Mouse (Mus musculus): ENCODE measurements at regions not wholly inside any gene's neighbourhood (a gene's known extent, or its start where the extent isn't known, plus 50 kb on each side); places are given as distances from the start of the nearest gene placed in this dataset.

GRCm38 (mm10) chr9:13964256-13964655, 136.7 kb downstream of the Fam76b start:
- H3K36me3 ChIP-seq (ENCODE audit: control insufficient read depth, insufficient read depth, low read length), result no peaks in the 10 kb centered on the region
- ATAC-seq, result no peak
- no peak overlapping the region for H3K9ac ChIP-seq (ENCODE audit: low read depth, low read length)
- 94% methylated on average over 4 of the region's 4 CpGs for WGBS
- no peak overlapping the region for H3K4me3 ChIP-seq (ENCODE audit: low read length)
- H3K27ac ChIP-seq (ENCODE audit: low read length), result no peak overlapping the region
- no peak overlapping the region for H3K4me2 ChIP-seq (ENCODE audit: low read depth, low read length)
- no peaks in the 10 kb centered on the region for H3K27me3 ChIP-seq (replicated peaks; ENCODE audit: control insufficient read depth, insufficient read depth, low read length)
- no peaks in the 10 kb centered on the region for H3K9me3 ChIP-seq (ENCODE audit: control insufficient read depth, low read length)
- no peaks in the 10 kb centered on the region for H3K4me1 ChIP-seq (ENCODE audit: control insufficient read depth, insufficient read depth, low read length)

DNA sequence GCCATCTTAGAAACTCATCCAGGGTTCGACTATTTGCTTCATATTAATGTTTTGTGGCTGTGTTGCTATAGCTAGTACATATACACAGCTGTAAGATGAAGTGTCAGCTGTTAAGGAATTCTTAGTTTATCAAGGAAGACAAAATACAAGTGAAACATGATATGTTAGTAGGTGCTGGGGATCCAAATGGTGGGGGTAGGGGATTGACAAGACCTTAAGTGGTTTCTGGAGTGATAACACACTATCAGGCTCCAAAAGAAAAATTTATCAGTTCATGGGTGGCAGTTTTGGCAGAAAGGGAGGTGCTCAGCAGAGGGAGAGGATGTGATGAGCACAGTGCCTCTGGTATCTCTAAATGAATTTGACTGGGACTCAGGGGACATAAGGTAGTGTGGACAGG, 138.7 kb downstream of the Fam76b start:
- Histone ChIP-seq H3K9ac (ENCODE audit: low read depth, low read length) (no peak overlapping the region), H3K27me3 (replicated peaks; ENCODE audit: control insufficient read depth, insufficient read depth, low read length) (no peaks in the 10 kb centered on the region), H3K4me1 (ENCODE audit: control insufficient read depth, insufficient read depth, low read length) (no peaks in the 10 kb centered on the region), H3K9me3 (ENCODE audit: control insufficient read depth, low read length) (no peaks in the 10 kb centered on the region), H3K36me3 (ENCODE audit: control insufficient read depth, insufficient read depth, low read length) (no peaks in the 10 kb centered on the region), H3K4me2 (ENCODE audit: low read depth, low read length) (no peak overlapping the region), H3K27ac (ENCODE audit: low read length) (no peak overlapping the region), H3K4me3 (ENCODE audit: low read length) (no peak overlapping the region)
- ATAC-seq, result no peak
- WGBS, result 77% methylated on average over 1 of the region's 1 CpGs

GRCm38 (mm10) chr9:13969262-13969661, 141.7 kb downstream of the Fam76b start:
- H3K9ac ChIP-seq (ENCODE audit: low read depth, low read length), result no peak overlapping the region
- 53% methylated on average over 1 of the region's 1 CpGs for WGBS
- no peak for ATAC-seq

DNA sequence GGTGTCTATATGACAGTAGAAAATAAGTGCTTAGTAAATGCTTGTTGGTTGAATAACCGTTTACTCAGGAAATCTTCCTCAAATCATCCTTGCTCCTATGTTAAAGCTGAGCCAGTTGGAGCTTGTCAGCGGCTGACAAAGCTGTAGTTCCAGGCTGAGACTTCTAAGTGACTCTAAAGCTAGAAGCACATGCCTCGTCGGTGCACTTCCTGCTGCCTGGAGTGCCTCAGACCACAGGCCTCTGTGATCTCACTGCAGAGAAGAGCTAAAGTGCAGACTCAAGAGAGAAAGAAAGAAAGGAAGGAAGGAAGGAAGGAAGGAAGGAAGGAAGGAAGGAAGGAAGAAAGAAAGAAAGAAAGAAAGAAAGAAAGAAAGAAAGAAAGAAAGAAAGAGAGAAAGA, 146.1 kb downstream of the Fam76b start:
- Histone ChIP-seq H3K9me3 (ENCODE audit: control insufficient read depth, low read length) (no peaks in the 10 kb centered on the region), H3K36me3 (ENCODE audit: control insufficient read depth, insufficient read depth, low read length) (no peaks in the 10 kb centered on the region), H3K4me1 (ENCODE audit: control insufficient read depth, insufficient read depth, low read length) (0 out of 2 replicates have a peak, but pooled peaks cover 1% of the 10 kb centered on the region), H3K9ac (ENCODE audit: low read depth, low read length) (no peak overlapping the region), H3K4me3 (ENCODE audit: low read length) (no peak overlapping the region), H3K4me2 (ENCODE audit: low read depth, low read length) (no peak overlapping the region), H3K27ac (ENCODE audit: low read length) (no peak overlapping the region), H3K27me3 (replicated peaks; ENCODE audit: control insufficient read depth, insufficient read depth, low read length) (no peaks in the 10 kb centered on the region)
- no peak for ATAC-seq
- 54% methylated on average over 4 of the region's 4 CpGs for WGBS

More at GRCm38 (mm10) chr9:13969262-13969661, 141.7 kb downstream of the Fam76b start:
- H3K9me3 ChIP-seq (ENCODE audit: control insufficient read depth, low read length), result no peaks in the 10 kb centered on the region
- H3K4me1 ChIP-seq (ENCODE audit: control insufficient read depth, insufficient read depth, low read length), result no peaks in the 10 kb centered on the region
- no peak overlapping the region for H3K27ac ChIP-seq (ENCODE audit: low read length)
- H3K4me3 ChIP-seq (ENCODE audit: low read length), result no peak overlapping the region
- H3K36me3 ChIP-seq (ENCODE audit: control insufficient read depth, insufficient read depth, low read length), result no peaks in the 10 kb centered on the region
- no peaks in the 10 kb centered on the region for H3K27me3 ChIP-seq (replicated peaks; ENCODE audit: control insufficient read depth, insufficient read depth, low read length)
- no peak overlapping the region for H3K4me2 ChIP-seq (ENCODE audit: low read depth, low read length)

GRCm38 (mm10) chr9:13974870-13975269, 147.4 kb downstream of the Fam76b start:
- H3K4me2 ChIP-seq (ENCODE audit: low read depth, low read length), result no peak overlapping the region

GRCm38 (mm10) chr9:13978842-13979241, 151.3 kb downstream of the Fam76b start:
- no peaks in the 10 kb centered on the region for H3K36me3 ChIP-seq (ENCODE audit: control insufficient read depth, insufficient read depth, low read length)
- H3K27me3 ChIP-seq (replicated peaks; ENCODE audit: control insufficient read depth, insufficient read depth, low read length), result no peaks in the 10 kb centered on the region
- H3K4me3 ChIP-seq (ENCODE audit: low read length), result no peak overlapping the region
- no peak overlapping the region for H3K27ac ChIP-seq (ENCODE audit: low read length)
- H3K4me1 ChIP-seq (ENCODE audit: control insufficient read depth, insufficient read depth, low read length), result 0 out of 2 replicates have a peak, but pooled peaks cover 4% of the 10 kb centered on the region
- no peak overlapping the region for H3K4me2 ChIP-seq (ENCODE audit: low read depth, low read length)
- ATAC-seq, result no peak
- 26% methylated on average over 6 of the region's 6 CpGs for WGBS
- no peaks in the 10 kb centered on the region for H3K9me3 ChIP-seq (ENCODE audit: control insufficient read depth, low read length)
- H3K9ac ChIP-seq (ENCODE audit: low read depth, low read length), result no peak overlapping the region

More at GRCm38 (mm10) chr9:13974870-13975269, 147.4 kb downstream of the Fam76b start:
- 62% methylated on average over 1 of the region's 1 CpGs for WGBS
- Histone ChIP-seq H3K36me3 (ENCODE audit: control insufficient read depth, insufficient read depth, low read length) (no peaks in the 10 kb centered on the region), H3K4me3 (ENCODE audit: low read length) (no peak overlapping the region), H3K4me1 (ENCODE audit: control insufficient read depth, insufficient read depth, low read length) (0 out of 2 replicates have a peak, but pooled peaks cover 4% of the 10 kb centered on the region), H3K27me3 (replicated peaks; ENCODE audit: control insufficient read depth, insufficient read depth, low read length) (no peaks in the 10 kb centered on the region), H3K27ac (ENCODE audit: low read length) (no peak overlapping the region), H3K9ac (ENCODE audit: low read depth, low read length) (no peak overlapping the region), H3K9me3 (ENCODE audit: control insufficient read depth, low read length) (no peaks in the 10 kb centered on the region)
- ATAC-seq, result no peak

- Histone ChIP-seq H3K36me3 (ENCODE audit: control insufficient read depth, insufficient read depth, low read length) (no peaks in the 10 kb centered on the region), H3K4me2 (ENCODE audit: low read depth, low read length) (no peak overlapping the region), H3K9me3 (ENCODE audit: control insufficient read depth, low read length) (no peaks in the 10 kb centered on the region), H3K4me1 (ENCODE audit: control insufficient read depth, insufficient read depth, low read length) (no peaks in the 10 kb centered on the region), H3K27me3 (replicated peaks; ENCODE audit: control insufficient read depth, insufficient read depth, low read length) (no peaks in the 10 kb centered on the region), H3K9ac (ENCODE audit: low read depth, low read length) (no peak overlapping the region), H3K27ac (ENCODE audit: low read length) (no peak overlapping the region), H3K4me3 (ENCODE audit: low read length) (no peak overlapping the region)
- WGBS, result 86% methylated on average over 8 of the region's 8 CpGs
- ATAC-seq, result no peak
Measured at GRCm38 (mm10) chr9:13987486-13987885, 160.0 kb downstream of the Fam76b start.

DNA sequence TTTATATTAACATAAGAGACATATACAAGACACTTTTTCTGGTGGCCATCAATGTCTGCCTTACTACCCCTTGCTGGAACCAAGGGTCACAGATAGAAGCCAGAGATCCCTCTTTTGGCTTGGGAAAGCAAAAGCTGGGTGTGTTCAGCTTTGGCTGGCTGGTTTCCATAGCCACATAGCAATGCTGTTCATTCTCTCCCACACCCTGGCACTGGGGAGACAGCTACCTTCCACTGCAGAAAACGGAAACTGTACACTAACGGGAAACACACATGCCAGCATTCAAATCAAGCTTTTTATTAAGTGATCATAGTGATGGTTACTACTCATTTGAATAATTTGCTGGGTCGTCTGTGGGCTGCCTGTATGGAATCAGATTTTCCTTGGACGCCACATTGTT, 161.4 kb downstream of the Fam76b start:
- no peaks in the 10 kb centered on the region for H3K36me3 ChIP-seq (ENCODE audit: control insufficient read depth, insufficient read depth, low read length)
- H3K27me3 ChIP-seq (replicated peaks; ENCODE audit: control insufficient read depth, insufficient read depth, low read length), result no peaks in the 10 kb centered on the region
- H3K9me3 ChIP-seq (ENCODE audit: control insufficient read depth, low read length), result no peaks in the 10 kb centered on the region
- no peak for ATAC-seq
- H3K27ac ChIP-seq (ENCODE audit: low read length), result no peak overlapping the region
- H3K4me1 ChIP-seq (ENCODE audit: control insufficient read depth, insufficient read depth, low read length), result no peaks in the 10 kb centered on the region
- H3K9ac ChIP-seq (ENCODE audit: low read depth, low read length), result no peak overlapping the region
- WGBS, result 60% methylated on average over 4 of the region's 4 CpGs
- no peak overlapping the region for H3K4me2 ChIP-seq (ENCODE audit: low read depth, low read length)
- H3K4me3 ChIP-seq (ENCODE audit: low read length), result no peak overlapping the region

GRCm38 (mm10) chr9:13990960-13991359, 163.4 kb downstream of the Fam76b start:
- no peak for ATAC-seq
- Histone ChIP-seq H3K4me2 (ENCODE audit: low read depth, low read length) (no peak overlapping the region), H3K9ac (ENCODE audit: low read depth, low read length) (no peak overlapping the region), H3K9me3 (ENCODE audit: control insufficient read depth, low read length) (no peaks in the 10 kb centered on the region), H3K4me1 (ENCODE audit: control insufficient read depth, insufficient read depth, low read length) (no peaks in the 10 kb centered on the region), H3K27ac (ENCODE audit: low read length) (no peak overlapping the region), H3K27me3 (replicated peaks; ENCODE audit: control insufficient read depth, insufficient read depth, low read length) (no peaks in the 10 kb centered on the region), H3K36me3 (ENCODE audit: control insufficient read depth, insufficient read depth, low read length) (no peaks in the 10 kb centered on the region), H3K4me3 (ENCODE audit: low read length) (no peak overlapping the region)
- 66% methylated on average over 7 of the region's 7 CpGs for WGBS

- no peaks in the 10 kb centered on the region for H3K36me3 ChIP-seq (ENCODE audit: control insufficient read depth, insufficient read depth, low read length)
- H3K9ac ChIP-seq (ENCODE audit: low read depth, low read length), result no peak overlapping the region
- no peak overlapping the region for H3K27ac ChIP-seq (ENCODE audit: low read length)
- H3K27me3 ChIP-seq (replicated peaks; ENCODE audit: control insufficient read depth, insufficient read depth, low read length), result no peaks in the 10 kb centered on the region
- H3K4me2 ChIP-seq (ENCODE audit: low read depth, low read length), result no peak overlapping the region
- no peak overlapping the region for H3K4me3 ChIP-seq (ENCODE audit: low read length)
- H3K4me1 ChIP-seq (ENCODE audit: control insufficient read depth, insufficient read depth, low read length), result no peaks in the 10 kb centered on the region
- H3K9me3 ChIP-seq (ENCODE audit: control insufficient read depth, low read length), result no peaks in the 10 kb centered on the region
- ATAC-seq, result no peak
- 74% methylated on average over 6 of the region's 6 CpGs for WGBS
Measured at GRCm38 (mm10) chr9:13992728-13993127, 165.2 kb downstream of the Fam76b start.

Data from intestine, embryonic 16.5 days (tissue).